27 mouse cellular contexts compared by ENCODE assay signal in the genomic region with DNA sequence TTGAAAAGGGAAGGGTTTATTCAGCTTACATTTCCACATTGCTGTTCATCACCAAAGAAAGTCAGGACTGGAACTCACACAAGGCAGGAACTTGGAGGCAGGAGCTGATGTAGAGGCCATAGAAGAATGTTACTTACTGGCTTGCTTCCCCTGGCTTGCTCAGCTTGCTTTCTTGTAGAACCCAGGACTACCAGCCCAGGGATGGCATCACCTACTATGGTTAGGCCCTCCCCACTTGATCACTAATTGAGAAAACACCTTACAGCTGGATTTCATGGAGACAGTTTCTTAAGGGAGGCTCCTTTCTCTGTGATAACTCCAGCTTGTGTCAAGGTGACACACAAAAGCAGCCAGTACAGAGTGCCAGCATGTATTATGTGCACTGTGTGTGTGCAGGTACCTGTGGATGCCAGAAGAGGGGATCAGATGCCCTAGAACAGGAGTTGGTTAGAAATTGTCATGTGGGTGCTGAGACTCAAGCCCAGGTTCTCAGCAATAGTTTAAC. TPM values are rescaled to one million over a fixed set of nuclear protein-coding genes. Genes with fewer than 3 reads are reported as not detected.
DNase-seq lines count a peak whose midpoint lies in the region; ATAC-seq lines count a peak whose summit lies in the region.
"Not testable (repeated sequence)": the region's sequence is repeated elsewhere in the genome, so short reads cannot be mapped to it uniquely, and the experiment has no call there.
"Had no signal": no experiment of that assay in that cellular context is flagged by ENCODE, and none has a peak within 500 bp of the region (broad histone marks: within the 10 kb centered on the region; RNA-seq: fewer than 3 reads in every experiment).

No protein-coding gene starts in this region.

- not testable (repeated sequence) for H3K4me1 ChIP-seq in embryonic facial prominence, embryonic 10.5 days; heart, embryonic 10.5 days; limb, embryonic 11.5 days (ENCODE audit: control insufficient read depth, insufficient read depth, low read length); neural tube, embryonic 11.5 days (ENCODE audit: control insufficient read depth, insufficient read depth, low read length)

- H3K4me3 ChIP-seq in embryonic facial prominence, embryonic 10.5 days; heart, embryonic 10.5 days; limb, embryonic 11.5 days (ENCODE audit: low read depth, low read length); neural tube, embryonic 11.5 days (ENCODE audit: low read depth, low read length): not testable (repeated sequence)

- not testable (repeated sequence) for H3K27me3 ChIP-seq in embryonic facial prominence, embryonic 10.5 days (replicated peaks; ENCODE audit: low read depth, poor library complexity, severe bottlenecking); heart, embryonic 10.5 days (ENCODE audit: insufficient read depth, poor library complexity, severe bottlenecking); limb, embryonic 11.5 days (ENCODE audit: control insufficient read depth, insufficient read depth, low read length); neural tube, embryonic 11.5 days (ENCODE audit: control insufficient read depth, insufficient read depth, low read length); splenic B cell, adult 2 months (ENCODE audit: control insufficient read depth, insufficient read depth, low read length, poor library complexity, severe bottlenecking)

- H3K9me3 ChIP-seq in embryonic facial prominence, embryonic 10.5 days = peaks cover 28% of the 10 kb centered on the region
- H3K9me3 ChIP-seq in heart, embryonic 10.5 days = peaks cover 28% of the 10 kb centered on the region
- peaks cover 28% of the 10 kb centered on the region for H3K9me3 ChIP-seq in limb, embryonic 11.5 days (ENCODE audit: control insufficient read depth, low read length)
- peaks cover 33% of the 10 kb centered on the region for H3K9me3 ChIP-seq in neural tube, embryonic 11.5 days (ENCODE audit: control insufficient read depth, low read length)

- peak; percentile 11 for DNase-seq in embryonic facial prominence, embryonic 10.5 days (ENCODE audit: low spot score)
- peak; percentile 15 to 21 for DNase-seq in gastrocnemius, postnatal 4 days (ENCODE audit: low spot score in 2 of 2)
- DNase-seq in heart, embryonic 10.5 days (ENCODE audit: low spot score) = peak; percentile 79
- DNase-seq in limb, embryonic 11.5 days (ENCODE audit: low spot score) = peak; percentile 27
- peak; percentile 2 for DNase-seq in lung, postnatal 36 days
- peak; percentile 8 for DNase-seq in neural tube, embryonic 11.5 days (ENCODE audit: low spot score)
- DNase-seq in splenic B cell, adult 2 months (ENCODE audit: low read depth, low spot score) = peak; percentile 14

- H3K27ac ChIP-seq in embryonic facial prominence, embryonic 10.5 days (replicated peaks); heart, embryonic 10.5 days; limb, embryonic 11.5 days (replicated peaks; ENCODE audit: low read depth, low read length); neural tube, embryonic 11.5 days (ENCODE audit: low read depth, low read length): not testable (repeated sequence)

- not testable (repeated sequence) for H3K4me2 ChIP-seq in limb, embryonic 11.5 days (ENCODE audit: low read depth, severe bottlenecking); neural tube, embryonic 11.5 days (ENCODE audit: low read depth)

- H3K9ac ChIP-seq in limb, embryonic 11.5 days (ENCODE audit: low read length); neural tube, embryonic 11.5 days (ENCODE audit: low read length): not testable (repeated sequence)

- not testable (repeated sequence) for H3K36me3 ChIP-seq in embryonic facial prominence, embryonic 10.5 days (replicated peaks); heart, embryonic 10.5 days; limb, embryonic 11.5 days (ENCODE audit: control insufficient read depth, insufficient read depth, low read length); neural tube, embryonic 11.5 days (ENCODE audit: control insufficient read depth, insufficient read depth, low read length); splenic B cell, adult 2 months (ENCODE audit: control insufficient read depth, insufficient read depth, low read length, poor library complexity, severe bottlenecking)

- not testable (repeated sequence) for ATAC-seq in limb, embryonic 11.5 days (ENCODE audit: insufficient number of reproducible peaks, low FRiP score, low TSS enrichment, low read depth); neural tube, embryonic 11.5 days (ENCODE audit: insufficient read depth, low FRiP score, low TSS enrichment)

RNA-seq across cellular contexts. Expression of gene Mroh2a, which starts 3.7 kb away (rescaled TPM):
- polyA plus RNA-seq in embryonic facial prominence, embryonic 10.5 days (2016; fragmentation: Nextera tagmentation; extraction: Ambion mirVana) = 1.0 and 1.1 TPM in 2 replicates
- total RNA-seq in gastrocnemius, postnatal 4 days (2021) = under 1 TPM in 1 of 2 experiments, not detected in 1; 0.13 TPM
- polyA plus RNA-seq in heart, embryonic 10.5 days (2016; fragmentation: Nextera tagmentation; extraction: Ambion mirVana) = 0.58 and 0.82 TPM in 2 replicates
- polyA plus RNA-seq in limb, embryonic 11.5 days (2014; fragmentation: Nextera tagmentation; extraction: Ambion mirVana) = 1.6 and 1.9 TPM in 2 replicates
- 1.3 and 1.4 TPM in 2 replicates for polyA plus RNA-seq in neural tube, embryonic 11.5 days (2014; fragmentation: Nextera tagmentation; extraction: Ambion mirVana)
- total RNA-seq: gastrocnemius, postnatal 36 days had no signal
- polyA plus RNA-seq: cortical plate, adult 2 months; G1E had no signal

RNA-seq across cellular contexts. Expression of gene Ugt1a1, which starts 11.3 kb away (rescaled TPM):
- polyA plus RNA-seq in embryonic facial prominence, embryonic 10.5 days (2016; fragmentation: Nextera tagmentation; extraction: Ambion mirVana) = not detected in 2 replicates
- 1 to 10 TPM in 1 of 2 experiments, under 1 TPM in 1; 0.12 to 1.3 TPM for total RNA-seq in gastrocnemius, postnatal 4 days (2021)
- polyA plus RNA-seq in heart, embryonic 10.5 days (2016; fragmentation: Nextera tagmentation; extraction: Ambion mirVana) = not detected in 2 replicates
- polyA plus RNA-seq in limb, embryonic 11.5 days (2014; fragmentation: Nextera tagmentation; extraction: Ambion mirVana) = not detected in 2 replicates
- polyA plus RNA-seq in neural tube, embryonic 11.5 days (2014; fragmentation: Nextera tagmentation; extraction: Ambion mirVana) = not detected in 2 replicates
- total RNA-seq: gastrocnemius, postnatal 36 days; hematopoietic stem cell, adult 5-6 weeks; layer of hippocampus, adult 18-20 months; layer of hippocampus, postnatal 10 days; left cerebral cortex, adult 18-20 months had no signal
- polyA plus RNA-seq: cerebellum, adult 2 months; forebrain, embryonic 14.5 days; G1E; hindbrain, embryonic 14.5 days; liver, embryonic 12.5 days; midbrain, embryonic 13.5 days; neural tube, embryonic 15.5 days had no signal

RNA-seq across cellular contexts. Expression of gene Dnajb3, which starts 17.5 kb away (rescaled TPM):
- 10.6 and 12.2 TPM in 2 replicates for polyA plus RNA-seq in embryonic facial prominence, embryonic 10.5 days (2016; fragmentation: Nextera tagmentation; extraction: Ambion mirVana)
- 1 to 10 TPM; 3.8 to 4.9 TPM for total RNA-seq in gastrocnemius, postnatal 4 days (2021)
- polyA plus RNA-seq in heart, embryonic 10.5 days (2016; fragmentation: Nextera tagmentation; extraction: Ambion mirVana) = 8.1 and 9.9 TPM in 2 replicates
- 10.7 and 12.8 TPM in 2 replicates for polyA plus RNA-seq in limb, embryonic 11.5 days (2014; fragmentation: Nextera tagmentation; extraction: Ambion mirVana)
- polyA plus RNA-seq in neural tube, embryonic 11.5 days (2014; fragmentation: Nextera tagmentation; extraction: Ambion mirVana) = 13.6 and 14.8 TPM in 2 replicates
- total RNA-seq: gastrocnemius, postnatal 36 days; hematopoietic stem cell, adult 5-6 weeks; megakaryocyte, adult 5-6 weeks had no signal
- polyA plus RNA-seq: G1E had no signal

RNA-seq across cellular contexts. Expression of gene Ugt1a2, which starts 22.7 kb away (rescaled TPM):
- polyA plus RNA-seq in embryonic facial prominence, embryonic 10.5 days (2016; fragmentation: Nextera tagmentation; extraction: Ambion mirVana) = not detected in 2 replicates
- total RNA-seq in gastrocnemius, postnatal 4 days (2021) = not detected
- polyA plus RNA-seq in heart, embryonic 10.5 days (2016; fragmentation: Nextera tagmentation; extraction: Ambion mirVana) = 0.13 TPM in 1 of 2 replicates, not detected in the other
- not detected in 2 replicates for polyA plus RNA-seq in limb, embryonic 11.5 days (2014; fragmentation: Nextera tagmentation; extraction: Ambion mirVana)
- polyA plus RNA-seq in neural tube, embryonic 11.5 days (2014; fragmentation: Nextera tagmentation; extraction: Ambion mirVana) = not detected in 2 replicates
- total RNA-seq: gastrocnemius, postnatal 36 days; hematopoietic stem cell, adult 5-6 weeks; layer of hippocampus, adult 18-20 months; layer of hippocampus, postnatal 10 days; left cerebral cortex, adult 18-20 months; left cerebral cortex, postnatal 14 days had no signal
- polyA plus RNA-seq: cerebellum, adult 2 months; cortical plate, adult 2 months; embryonic facial prominence, embryonic 15.5 days; forebrain, embryonic 14.5 days; G1E; heart, embryonic 12.5 days; heart, postnatal 0 days; hindbrain, embryonic 14.5 days; limb, embryonic 13.5 days; liver, embryonic 12.5 days; liver, postnatal 0 days; neural tube, embryonic 15.5 days had no signal

RNA-seq across cellular contexts. Expression of gene Hjurp, which starts 54.4 kb away (rescaled TPM):
- polyA plus RNA-seq in embryonic facial prominence, embryonic 10.5 days (2016; fragmentation: Nextera tagmentation; extraction: Ambion mirVana) = 219 and 220 TPM in 2 replicates
- total RNA-seq in gastrocnemius, postnatal 4 days (2021) = 10 to 100 TPM; 80.5 to 88.1 TPM
- polyA plus RNA-seq in heart, embryonic 10.5 days (2016; fragmentation: Nextera tagmentation; extraction: Ambion mirVana) = 143 and 155 TPM in 2 replicates
- polyA plus RNA-seq in limb, embryonic 11.5 days (2014; fragmentation: Nextera tagmentation; extraction: Ambion mirVana) = 174 and 204 TPM in 2 replicates
- 136 and 141 TPM in 2 replicates for polyA plus RNA-seq in neural tube, embryonic 11.5 days (2014; fragmentation: Nextera tagmentation; extraction: Ambion mirVana)

Comparison
In these comparisons a context has a peak if more than half of its experiments do, and no peak if none do; other contexts are left out.
1. DNase-seq: peak in every context shown above with its lines; median percentile 79 in heart, embryonic 10.5 days; 27 in limb, embryonic 11.5 days; 18 in gastrocnemius, postnatal 4 days; 14 in splenic B cell, adult 2 months; 11 in embryonic facial prominence, embryonic 10.5 days; 8 in neural tube, embryonic 11.5 days; 2 in lung, postnatal 36 days.